Mouse (Mus musculus): ENCODE measurements around the gene Ggact. TPM values are rescaled to one million over a fixed set of nuclear protein-coding genes. Genes with fewer than 3 reads are reported as not detected.
A peak's percentile ranks its signal among the peaks of the same experiment; 100 is the strongest.

Ggact gene
- total RNA-seq (2012; rRNA removed) = 13.6 and 17.4 TPM in 2 replicates

DNA sequence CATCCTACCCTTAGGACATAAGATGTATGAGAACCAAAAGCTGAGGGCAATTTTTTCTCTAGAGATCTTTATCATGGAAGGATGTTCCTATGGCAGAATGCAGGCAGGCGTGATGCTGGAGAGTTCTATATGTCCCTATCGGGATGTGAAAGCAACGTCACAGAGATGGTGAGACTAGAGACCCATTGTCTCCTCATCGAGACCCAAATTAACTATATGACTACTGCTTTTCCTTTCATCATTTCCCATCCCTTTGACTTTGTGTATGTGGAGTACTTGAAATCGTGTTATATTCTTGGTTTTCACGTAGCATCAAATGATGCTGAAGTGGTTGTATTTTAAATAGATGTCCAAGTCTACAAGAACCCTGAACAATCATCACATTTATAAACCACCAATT, at the start of gene Ggact:
Ggact (minus strand) TSS at position 101 of the 400 bp plus-strand sequence.
- H3K9me3 ChIP-seq (ENCODE audit: control insufficient read depth, insufficient read depth, low read depth, low read length) = no peaks in the 10 kb centered on the region
- H3K4me3 ChIP-seq (ENCODE audit: insufficient read depth in 1 of 2, low read depth in 1 of 2, low read length in 2 of 2, poor library complexity in 1 of 2, severe bottlenecking in 1 of 2) = peak within 1 kb of the TSS; percentile 86 to 88
- H3K36me3 ChIP-seq (ENCODE audit: control insufficient read depth, insufficient read depth, low read length, poor library complexity, severe bottlenecking) = no peaks in the 10 kb centered on the region
- peak within 1 kb of the TSS; percentile 87 for H3K9ac ChIP-seq (ENCODE audit: insufficient read depth, low read depth, low read length, poor library complexity, severe bottlenecking)
- H3K4me1 ChIP-seq (ENCODE audit: control insufficient read depth in 2 of 2, insufficient read depth in 2 of 2, low read length in 2 of 2, poor library complexity in 1 of 2) = peaks cover 0 to 4% of the 10 kb centered on the region in 2 experiments; a peak in 2 of 4 replicates
- in situ Hi-C loops (cut with MboI; ENCODE audit: low sequenced_read_pairs in 2 of 2, unreplicated experiment in 2 of 2) = no loop called here
- DNase-seq (ENCODE audit: low read depth, low spot score) = no peak
- H3K27ac ChIP-seq (ENCODE audit: insufficient read depth, low read depth, low read length, poor library complexity, severe bottlenecking) = no peak within 1 kb of the TSS
- TF ChIP-seq MAFK (IDR thresholded peaks at IDR 0.05; ENCODE audit: insufficient read depth, low read depth, low read length) = no peak

GRCm38 (mm10) chr14:122957941-122958340, 44.4 kb upstream of the Ggact start:
- H3K4me1 ChIP-seq (ENCODE audit: control insufficient read depth in 2 of 2, insufficient read depth in 2 of 2, low read length in 2 of 2, poor library complexity in 1 of 2) = no peaks in the 10 kb centered on the region
- no peak overlapping the region for H3K4me3 ChIP-seq (ENCODE audit: insufficient read depth in 1 of 2, low read depth in 1 of 2, low read length in 2 of 2, poor library complexity in 1 of 2, severe bottlenecking in 1 of 2)
- in situ Hi-C loops (cut with MboI; ENCODE audit: low sequenced_read_pairs in 2 of 2, unreplicated experiment in 2 of 2) = no loop called here
- no peaks in the 10 kb centered on the region for H3K9me3 ChIP-seq (ENCODE audit: control insufficient read depth, insufficient read depth, low read depth, low read length)
- H3K9ac ChIP-seq (ENCODE audit: insufficient read depth, low read depth, low read length, poor library complexity, severe bottlenecking) = no peak overlapping the region; the same call in 1 of the 2 replicates
- H3K27ac ChIP-seq (ENCODE audit: insufficient read depth, low read depth, low read length, poor library complexity, severe bottlenecking) = no peak overlapping the region
- TF ChIP-seq HCFC1 (IDR thresholded peaks at IDR 0.05; ENCODE audit: borderline replicate concordance, insufficient read depth, low read length) (no peak), ZC3H11A (IDR thresholded peaks at IDR 0.05; ENCODE audit: borderline replicate concordance, low read depth, low read length) (no peak), ZNF384 (IDR thresholded peaks at IDR 0.05; ENCODE audit: low read depth, low read length) (no peak), CHD2 (IDR thresholded peaks at IDR 0.05; ENCODE audit: low read depth, low read length) (no peak), MAFK (IDR thresholded peaks at IDR 0.05; ENCODE audit: insufficient read depth, low read depth, low read length) (no peak)
- DNase-seq (ENCODE audit: low read depth, low spot score) = no peak
- H3K36me3 ChIP-seq (ENCODE audit: control insufficient read depth, insufficient read depth, low read length, poor library complexity, severe bottlenecking) = peaks cover 2% of the 10 kb centered on the region; the same call in 1 of the 2 replicates

DNA sequence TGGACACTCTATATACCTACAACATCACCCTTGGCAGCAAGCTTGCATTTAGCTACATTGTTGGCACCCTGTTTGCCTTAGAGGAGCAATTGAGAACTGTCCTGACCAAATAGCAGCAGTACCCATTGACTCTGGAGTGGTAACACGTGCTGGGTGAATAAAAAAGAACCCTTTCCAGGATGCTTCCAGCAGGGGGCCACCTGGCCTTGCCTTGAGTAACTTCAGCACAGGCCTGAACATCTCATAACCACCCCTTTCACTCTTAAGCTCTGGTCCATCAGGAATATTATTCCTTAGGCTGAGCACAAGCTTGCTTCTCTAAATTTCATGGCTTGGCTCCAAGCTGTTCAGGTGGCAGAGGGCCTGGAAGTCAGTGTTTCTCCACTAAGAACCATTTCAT, 39.8 kb upstream of the Ggact start:
- no peak overlapping the region for H3K4me3 ChIP-seq (ENCODE audit: insufficient read depth in 1 of 2, low read depth in 1 of 2, low read length in 2 of 2, poor library complexity in 1 of 2, severe bottlenecking in 1 of 2)
- H3K27ac ChIP-seq (ENCODE audit: insufficient read depth, low read depth, low read length, poor library complexity, severe bottlenecking) = no peak overlapping the region
- no peak for TF ChIP-seq ZC3H11A (IDR thresholded peaks at IDR 0.05; ENCODE audit: borderline replicate concordance, low read depth, low read length)
- no peak for TF ChIP-seq HCFC1 (IDR thresholded peaks at IDR 0.05; ENCODE audit: borderline replicate concordance, insufficient read depth, low read length)
- TF ChIP-seq MAFK (IDR thresholded peaks at IDR 0.05; ENCODE audit: insufficient read depth, low read depth, low read length) = no peak
- TF ChIP-seq CHD2 (IDR thresholded peaks at IDR 0.05; ENCODE audit: low read depth, low read length) = no peak
- TF ChIP-seq ZNF384 (IDR thresholded peaks at IDR 0.05; ENCODE audit: low read depth, low read length) = no peak
- H3K36me3 ChIP-seq (ENCODE audit: control insufficient read depth, insufficient read depth, low read length, poor library complexity, severe bottlenecking) = peaks cover 2% of the 10 kb centered on the region; the same call in 1 of the 2 replicates
- H3K9ac ChIP-seq (ENCODE audit: insufficient read depth, low read depth, low read length, poor library complexity, severe bottlenecking) = no peak overlapping the region
- H3K9me3 ChIP-seq (ENCODE audit: control insufficient read depth, insufficient read depth, low read depth, low read length) = no peaks in the 10 kb centered on the region
- no peaks in the 10 kb centered on the region for H3K4me1 ChIP-seq (ENCODE audit: control insufficient read depth in 2 of 2, insufficient read depth in 2 of 2, low read length in 2 of 2, poor library complexity in 1 of 2)
- DNase-seq (ENCODE audit: low read depth, low spot score) = peak; percentile 28
- in situ Hi-C loops (cut with MboI; ENCODE audit: low sequenced_read_pairs in 2 of 2, unreplicated experiment in 2 of 2) = no loop called here

DNA sequence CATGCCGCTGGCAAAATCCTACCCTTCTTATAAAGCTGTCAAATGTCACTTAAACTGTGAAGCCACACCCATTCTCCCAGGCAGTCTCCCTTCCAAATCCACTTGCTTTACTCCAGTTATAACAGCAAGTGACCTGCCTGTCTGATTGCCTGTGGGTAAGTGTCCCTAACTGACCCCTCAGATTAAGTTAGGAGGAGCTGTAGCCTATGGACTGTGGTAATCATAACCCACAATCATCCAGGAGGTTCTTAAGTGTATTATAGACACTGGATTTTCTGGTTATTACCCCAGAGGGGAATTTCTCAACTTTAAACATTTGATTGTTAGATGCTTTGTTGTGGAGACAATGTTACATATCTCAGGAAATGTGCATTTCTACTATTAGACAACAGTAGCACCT, 39.0 kb upstream of the Ggact start:
- TF ChIP-seq MAFK (IDR thresholded peaks at IDR 0.05; ENCODE audit: insufficient read depth, low read depth, low read length) (no peak), HCFC1 (IDR thresholded peaks at IDR 0.05; ENCODE audit: borderline replicate concordance, insufficient read depth, low read length) (no peak), CHD2 (IDR thresholded peaks at IDR 0.05; ENCODE audit: low read depth, low read length) (no peak), ZC3H11A (IDR thresholded peaks at IDR 0.05; ENCODE audit: borderline replicate concordance, low read depth, low read length) (no peak), ZNF384 (IDR thresholded peaks at IDR 0.05; ENCODE audit: low read depth, low read length) (no peak)
- no peaks in the 10 kb centered on the region for H3K36me3 ChIP-seq (ENCODE audit: control insufficient read depth, insufficient read depth, low read length, poor library complexity, severe bottlenecking)
- no peak overlapping the region for H3K9ac ChIP-seq (ENCODE audit: insufficient read depth, low read depth, low read length, poor library complexity, severe bottlenecking)
- no peak for DNase-seq (ENCODE audit: low read depth, low spot score)
- no peak overlapping the region for H3K27ac ChIP-seq (ENCODE audit: insufficient read depth, low read depth, low read length, poor library complexity, severe bottlenecking)
- no peak overlapping the region for H3K4me3 ChIP-seq (ENCODE audit: insufficient read depth in 1 of 2, low read depth in 1 of 2, low read length in 2 of 2, poor library complexity in 1 of 2, severe bottlenecking in 1 of 2)
- no peaks in the 10 kb centered on the region for H3K9me3 ChIP-seq (ENCODE audit: control insufficient read depth, insufficient read depth, low read depth, low read length)
- in situ Hi-C loops (cut with MboI; ENCODE audit: low sequenced_read_pairs in 2 of 2, unreplicated experiment in 2 of 2) = no loop called here
- no peaks in the 10 kb centered on the region for H3K4me1 ChIP-seq (ENCODE audit: control insufficient read depth in 2 of 2, insufficient read depth in 2 of 2, low read length in 2 of 2, poor library complexity in 1 of 2)

All from ES-E14 (cell line).